Mouse (Mus musculus): Measurements from ENCODE around the gene Fbll1. TPM values are rescaled to one million over a fixed set of nuclear protein-coding genes. Genes with fewer than 3 reads are reported as not detected.

The Fbll1 gene
- polyA plus RNA-seq, 1 experiment, result 0.02 TPM

GRCm38 (mm10) chr11:35782444-35782843 lies 16.2 kb downstream of the Fbll1 start:
- H3K4me3 ChIP-seq (ENCODE audit: insufficient read depth, poor library complexity, severe bottlenecking), result no peak overlapping the region
- H3K36me3 ChIP-seq (ENCODE audit: control insufficient read depth, insufficient read depth), result peaks cover 98% of the 10 kb centered on the region
- peaks cover 49% of the 10 kb centered on the region for H3K79me2 ChIP-seq (ENCODE audit: control insufficient read depth, insufficient read depth)
- no peak overlapping the region for H3ac ChIP-seq (ENCODE audit: control insufficient read depth, insufficient read length, low read depth)
- no peaks in the 10 kb centered on the region for H3K27me3 ChIP-seq (ENCODE audit: control insufficient read depth, insufficient read depth, insufficient read length)
- TF ChIP-seq USF1 (IDR thresholded peaks at IDR 0.05; ENCODE audit: low read depth), result no peak
- TF ChIP-seq FOSL1 (IDR thresholded peaks at IDR 0.05; ENCODE audit: insufficient read depth, low read length, poor library complexity, severe bottlenecking), result no peak
- no peak for TF ChIP-seq CEBPB (IDR thresholded peaks at IDR 0.05; ENCODE audit: low read depth)
- TF ChIP-seq CTCF (IDR thresholded peaks at IDR 0.05; ENCODE audit: control insufficient read depth, insufficient read depth, insufficient read length), result no peak
- no peak for TF ChIP-seq MYOD1 (IDR thresholded peaks at IDR 0.05; ENCODE audit: control insufficient read depth, insufficient read length, low read depth)
- no peak for TF ChIP-seq MAX (IDR thresholded peaks at IDR 0.05)
- no peak for TF ChIP-seq MYOG (IDR thresholded peaks at IDR 0.05; ENCODE audit: control insufficient read depth, extremely low read depth, insufficient read length)
- H3K79me3 ChIP-seq (ENCODE audit: low read depth), result peaks cover 47% of the 10 kb centered on the region

GRCm38 (mm10) chr11:35780336-35780735 lies 18.3 kb downstream of the Fbll1 start:
- Histone ChIP-seq H3K27me3 (ENCODE audit: control insufficient read depth, insufficient read depth, insufficient read length) (no peaks in the 10 kb centered on the region), H3K4me3 (ENCODE audit: insufficient read depth, poor library complexity, severe bottlenecking) (no peak overlapping the region), H3ac (ENCODE audit: control insufficient read depth, insufficient read length, low read depth) (no peak overlapping the region), H3K79me3 (ENCODE audit: low read depth) (peaks cover 63% of the 10 kb centered on the region), H3K36me3 (ENCODE audit: control insufficient read depth, insufficient read depth) (peaks cover 95% of the 10 kb centered on the region), H3K79me2 (ENCODE audit: control insufficient read depth, insufficient read depth) (peaks cover 70% of the 10 kb centered on the region)
- TF ChIP-seq MYOG (IDR thresholded peaks at IDR 0.05; ENCODE audit: control insufficient read depth, extremely low read depth, insufficient read length) (no peak), MAX (IDR thresholded peaks at IDR 0.05) (no peak), MYOD1 (IDR thresholded peaks at IDR 0.05; ENCODE audit: control insufficient read depth, insufficient read length, low read depth) (no peak), FOSL1 (IDR thresholded peaks at IDR 0.05; ENCODE audit: insufficient read depth, low read length, poor library complexity, severe bottlenecking) (no peak), CTCF (IDR thresholded peaks at IDR 0.05; ENCODE audit: control insufficient read depth, insufficient read depth, insufficient read length) (no peak), CEBPB (IDR thresholded peaks at IDR 0.05; ENCODE audit: low read depth) (no peak), USF1 (IDR thresholded peaks at IDR 0.05; ENCODE audit: low read depth) (no peak)

GRCm38 (mm10) chr11:35776452-35776851 lies 22.2 kb downstream of the Fbll1 start:
- H3K4me3 ChIP-seq (ENCODE audit: insufficient read depth, poor library complexity, severe bottlenecking), result no peak overlapping the region
- H3ac ChIP-seq (ENCODE audit: control insufficient read depth, insufficient read length, low read depth), result no peak overlapping the region
- H3K27me3 ChIP-seq (ENCODE audit: control insufficient read depth, insufficient read depth, insufficient read length), result no peaks in the 10 kb centered on the region
- H3K36me3 ChIP-seq (ENCODE audit: control insufficient read depth, insufficient read depth), result peaks cover 73% of the 10 kb centered on the region
- TF ChIP-seq MYOD1 (IDR thresholded peaks at IDR 0.05; ENCODE audit: control insufficient read depth, insufficient read length, low read depth), result no peak
- no peak for TF ChIP-seq MYOG (IDR thresholded peaks at IDR 0.05; ENCODE audit: control insufficient read depth, extremely low read depth, insufficient read length)
- no peak for TF ChIP-seq CTCF (IDR thresholded peaks at IDR 0.05; ENCODE audit: control insufficient read depth, insufficient read depth, insufficient read length)
- peak; percentile 85 for TF ChIP-seq CEBPB (IDR thresholded peaks at IDR 0.05; ENCODE audit: low read depth)
- H3K79me3 ChIP-seq (ENCODE audit: low read depth), result peaks cover 84% of the 10 kb centered on the region
- peaks cover 100% of the 10 kb centered on the region for H3K79me2 ChIP-seq (ENCODE audit: control insufficient read depth, insufficient read depth)

- H3K79me3 ChIP-seq (ENCODE audit: low read depth), result peaks cover 84% of the 10 kb centered on the region
- H3K27me3 ChIP-seq (ENCODE audit: control insufficient read depth, insufficient read depth, insufficient read length), result no peaks in the 10 kb centered on the region
- no peak overlapping the region for H3ac ChIP-seq (ENCODE audit: control insufficient read depth, insufficient read length, low read depth)
- no peak overlapping the region for H3K4me3 ChIP-seq (ENCODE audit: insufficient read depth, poor library complexity, severe bottlenecking)
- peaks cover 64% of the 10 kb centered on the region for H3K36me3 ChIP-seq (ENCODE audit: control insufficient read depth, insufficient read depth)
- TF ChIP-seq MAX (IDR thresholded peaks at IDR 0.05), result no peak
- no peak for TF ChIP-seq MYOD1 (IDR thresholded peaks at IDR 0.05; ENCODE audit: control insufficient read depth, insufficient read length, low read depth)
- no peak for TF ChIP-seq CTCF (IDR thresholded peaks at IDR 0.05; ENCODE audit: control insufficient read depth, insufficient read depth, insufficient read length)
- TF ChIP-seq FOSL1 (IDR thresholded peaks at IDR 0.05; ENCODE audit: insufficient read depth, low read length, poor library complexity, severe bottlenecking), result no peak
- no peak for TF ChIP-seq MYOG (IDR thresholded peaks at IDR 0.05; ENCODE audit: control insufficient read depth, extremely low read depth, insufficient read length)
- no peak for TF ChIP-seq USF1 (IDR thresholded peaks at IDR 0.05; ENCODE audit: low read depth)
- TF ChIP-seq CEBPB (IDR thresholded peaks at IDR 0.05; ENCODE audit: low read depth), result no peak
- peaks cover 100% of the 10 kb centered on the region for H3K79me2 ChIP-seq (ENCODE audit: control insufficient read depth, insufficient read depth)
Measured at GRCm38 (mm10) chr11:35775606-35776005, 23.1 kb downstream of the Fbll1 start.

GRCm38 (mm10) chr11:35770741-35771504 lies 27.8 kb downstream of the Fbll1 start:
- TF ChIP-seq CTCF (IDR thresholded peaks at IDR 0.05; ENCODE audit: control insufficient read depth, insufficient read depth, insufficient read length) (no peak), MAX (IDR thresholded peaks at IDR 0.05) (no peak), CEBPB (IDR thresholded peaks at IDR 0.05; ENCODE audit: low read depth) (no peak), MYOD1 (IDR thresholded peaks at IDR 0.05; ENCODE audit: control insufficient read depth, insufficient read length, low read depth) (no peak), USF1 (IDR thresholded peaks at IDR 0.05; ENCODE audit: low read depth) (no peak), FOSL1 (IDR thresholded peaks at IDR 0.05; ENCODE audit: insufficient read depth, low read length, poor library complexity, severe bottlenecking) (no peak), MYOG (IDR thresholded peaks at IDR 0.05; ENCODE audit: control insufficient read depth, extremely low read depth, insufficient read length) (no peak)
- Histone ChIP-seq H3K79me2 (ENCODE audit: control insufficient read depth, insufficient read depth) (peaks cover 63% of the 10 kb centered on the region), H3K79me3 (ENCODE audit: low read depth) (peaks cover 65% of the 10 kb centered on the region), H3ac (ENCODE audit: control insufficient read depth, insufficient read length, low read depth) (peak overlapping the region; percentile 59), H3K4me3 (ENCODE audit: insufficient read depth, poor library complexity, severe bottlenecking) (peak overlapping the region; percentile 95), H3K27me3 (ENCODE audit: control insufficient read depth, insufficient read depth, insufficient read length) (no peaks in the 10 kb centered on the region), H3K36me3 (ENCODE audit: control insufficient read depth, insufficient read depth) (peaks cover 19% of the 10 kb centered on the region)
